Mouse (Mus musculus) heart, embryonic 14.5 days (tissue): ENCODE results near the gene Gpr180. TPM values are rescaled to one million over a fixed set of nuclear protein-coding genes. Genes with fewer than 3 reads are reported as not detected.
"Not testable (repeated sequence)": the region's sequence is repeated elsewhere in the genome, so short reads cannot be mapped to it uniquely, and the experiment has no call there.

ENCODE experiments used
- ATAC-seq: fragments of 200-750 bp; cut with Nextera tagmentation; 2 replicates; pipeline ENCODE4 v1.8.0; 2017; ENCODE audit warnings: low read depth, moderate TSS enrichment; ENCODE audit not compliant: insufficient number of reproducible peaks, insufficient read depth, low FRiP score
- H3K27ac ChIP-seq, 2 experiments: fragments of 200-500 bp in 1 of 2; fragments of 300-500 bp in 1 of 2; sonication (generic) in 1 of 2; replicated peaks in 1 of 2; 2 replicates each; pipeline ENCODE4 v1.5.1; 2012 to 2014; ENCODE audit warnings: low read depth in 2 of 2, low read length in 2 of 2, control low read depth in 1 of 2, mild to moderate bottlenecking in 1 of 2, mixed read lengths in 1 of 2; ENCODE audit not compliant: control insufficient read depth in 1 of 2, insufficient read depth in 1 of 2
- H3K27me3 ChIP-seq: fragments of 300-500 bp; sonication (generic); 2 replicates; pipeline ENCODE4 v1.6.1; 2014; ENCODE audit warnings: mild to moderate bottlenecking, low read length, control low read depth; ENCODE audit not compliant: control insufficient read depth, insufficient read depth
- H3K36me3 ChIP-seq: fragments of 300-500 bp; sonication (generic); 2 replicates; pipeline ENCODE4 v1.6.1; 2014; ENCODE audit warnings: mild to moderate bottlenecking, control low read depth, low read length, mixed read lengths; ENCODE audit not compliant: control insufficient read depth, insufficient read depth
- H3K4me1 ChIP-seq, 2 experiments: fragments of 200-500 bp in 1 of 2; fragments of 300-500 bp in 1 of 2; sonication (generic) in 1 of 2; 2 replicates each; pipeline ENCODE4 v1.6.1; 2012 to 2014; ENCODE audit warnings: low read length in 2 of 2, control low read depth in 1 of 2, mixed read lengths in 1 of 2; ENCODE audit not compliant: control insufficient read depth in 2 of 2, insufficient read depth in 2 of 2
- H3K4me2 ChIP-seq: fragments of 300-500 bp; sonication (generic); 2 replicates; pipeline ENCODE4 v1.6.1; 2014; ENCODE audit warnings: mild to moderate bottlenecking, low read length
- H3K4me3 ChIP-seq, 2 experiments: fragments of 200-500 bp in 1 of 2; fragments of 300-500 bp in 1 of 2; sonication (generic) in 1 of 2; 2 replicates each; pipeline ENCODE4 v1.5.1; 2012 to 2014; ENCODE audit warnings: low read length in 2 of 2, mild to moderate bottlenecking in 2 of 2, control low read depth in 1 of 2, low read depth in 1 of 2, moderate library complexity in 1 of 2; ENCODE audit not compliant: control insufficient read depth in 1 of 2, insufficient read depth in 1 of 2
- H3K9ac ChIP-seq: fragments of 300-500 bp; sonication (generic); 2 replicates; pipeline ENCODE4 v1.6.1; 2014; ENCODE audit warnings: mild to moderate bottlenecking, low read length
- H3K9me3 ChIP-seq: fragments of 300-500 bp; sonication (generic); 2 replicates; pipeline ENCODE4 v1.6.1; 2016; ENCODE audit warnings: low read length, control low read depth; ENCODE audit not compliant: control insufficient read depth
- WGBS: fragments of 180-500 bp; shearing (Covaris S2); extraction: QIAGEN DNeasy Blood & Tissue Kit; methylation state at CpG from one replicate; pipeline ENCODE4 v1.1.7; 2014; 5-methylcytosine and 5-hydroxymethylcytosine counted together
- polyA plus RNA-seq: library from polyadenylated mRNA; unstranded; fragments of >200 nt; fragmentation: Nextera tagmentation; extraction: Ambion mirVana; gene quantifications from 2 replicates; pipeline ENCODE4 v1.2.1, GENCODE M21; 2014

Gpr180 gene
- polyA plus RNA-seq, 1 experiment from 2014 or later = 44.0 TPM

DNA sequence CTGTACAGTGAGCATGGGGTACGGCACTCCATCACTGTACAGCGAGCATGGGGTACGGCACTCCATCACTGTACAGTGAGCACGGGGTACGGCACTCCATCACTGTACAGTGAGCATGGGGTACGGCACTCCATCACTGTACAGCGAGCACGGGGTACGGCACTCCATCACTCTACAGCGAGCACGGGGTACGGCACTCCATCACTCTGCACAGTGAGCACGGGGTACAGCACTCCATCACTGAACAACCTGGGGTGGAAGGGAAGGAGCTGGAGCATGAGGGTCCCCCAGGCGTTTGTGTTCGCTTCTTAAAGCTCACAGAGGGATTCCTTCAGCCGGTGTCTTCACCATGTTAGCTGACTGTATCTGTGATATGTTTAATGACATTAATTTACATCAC lies 19.1 kb downstream of the Gpr180 start:
- WGBS = 94% methylated on average over 16 of the region's 16 CpGs
- peaks cover 72% of the 10 kb centered on the region for H3K36me3 ChIP-seq
- ATAC-seq, H3K9me3 ChIP-seq, H3K4me1 ChIP-seq, H3K9ac ChIP-seq, H3K27me3 ChIP-seq, H3K4me2 ChIP-seq, H3K4me3 ChIP-seq, H3K27ac ChIP-seq: not testable (repeated sequence)

DNA sequence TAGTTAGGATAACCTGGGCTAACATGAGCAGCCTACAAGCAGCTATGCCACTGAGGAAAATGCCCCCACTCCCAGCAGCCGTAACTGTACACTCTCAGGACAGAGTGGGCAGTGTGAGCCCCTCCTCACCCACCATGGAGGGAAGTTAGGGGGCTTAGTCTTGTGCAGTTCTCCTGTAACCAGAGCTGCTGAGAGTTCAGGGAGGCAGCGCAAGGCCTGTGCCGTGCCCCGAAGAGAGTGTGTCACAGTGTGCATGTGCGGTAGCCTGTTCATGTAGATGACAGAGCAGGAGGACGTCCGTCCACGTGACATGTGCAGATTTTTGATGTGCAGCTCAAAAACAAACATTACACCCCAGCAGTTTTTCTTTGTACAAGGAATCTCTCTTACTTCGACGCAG lies 19.8 kb downstream of the Gpr180 start:
- H3K9me3 ChIP-seq = no peaks in the 10 kb centered on the region
- no peak overlapping the region for H3K4me2 ChIP-seq
- WGBS = 89% methylated on average over 10 of the region's 10 CpGs
- H3K4me1 ChIP-seq = no peaks in the 10 kb centered on the region; a peak in 1 of 4 replicates
- H3K27me3 ChIP-seq = no peaks in the 10 kb centered on the region
- H3K9ac ChIP-seq = no peak overlapping the region
- peaks cover 78% of the 10 kb centered on the region for H3K36me3 ChIP-seq
- H3K27ac ChIP-seq = no peak overlapping the region
- ATAC-seq = no peak
- H3K4me3 ChIP-seq = no peak overlapping the region

DNA sequence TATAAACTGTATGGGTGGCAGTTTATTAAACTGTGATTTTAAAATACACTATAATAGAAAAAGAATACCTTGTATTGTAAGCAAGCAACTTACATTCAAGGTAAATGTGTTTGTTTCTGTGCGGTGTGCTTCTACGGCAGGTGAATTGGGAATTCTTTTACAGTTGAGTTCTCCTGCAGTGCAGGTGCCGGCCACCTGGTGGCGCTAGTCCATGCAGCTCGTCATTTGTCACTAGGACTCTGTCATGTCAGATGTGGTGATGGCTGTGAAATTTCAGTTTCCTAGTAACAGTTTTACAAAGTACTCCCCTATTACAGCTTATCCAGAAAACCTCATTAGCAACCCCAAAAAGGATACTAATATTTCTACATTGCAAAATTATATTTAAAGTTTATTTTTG lies 20.2 kb downstream of the Gpr180 start:
- Histone ChIP-seq H3K4me1 (peaks cover 0 to 2% of the 10 kb centered on the region in 2 experiments; a peak in 1 of 4 replicates), H3K4me2 (no peak overlapping the region), H3K9me3 (no peaks in the 10 kb centered on the region), H3K9ac (no peak overlapping the region), H3K27me3 (no peaks in the 10 kb centered on the region), H3K36me3 (peaks cover 82% of the 10 kb centered on the region), H3K4me3 (no peak overlapping the region), H3K27ac (no peak overlapping the region)
- no peak for ATAC-seq
- WGBS = 31% methylated on average over 5 of the region's 5 CpGs

DNA sequence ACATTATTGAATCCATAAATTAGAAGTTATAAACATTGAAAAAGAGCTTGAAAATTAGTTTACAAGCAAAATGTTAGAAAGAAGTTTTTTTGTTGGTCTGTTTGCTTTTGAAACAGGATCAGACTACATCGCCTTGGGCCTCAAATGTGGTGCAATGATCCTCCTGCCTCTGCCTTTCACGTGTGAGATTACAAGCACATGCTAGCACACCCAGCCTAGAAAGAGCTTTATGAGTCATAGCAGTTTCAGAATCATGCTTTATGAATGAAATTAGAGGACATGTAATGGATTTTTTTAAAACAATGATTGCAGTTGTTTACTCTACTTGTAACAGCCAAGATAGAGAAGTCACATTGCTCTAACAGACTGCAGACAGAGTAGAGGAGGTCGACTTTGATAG lies 24.8 kb downstream of the Gpr180 start:
- peaks cover 6 to 10% of the 10 kb centered on the region in 2 experiments for H3K4me1 ChIP-seq
- peaks cover 57% of the 10 kb centered on the region for H3K36me3 ChIP-seq
- no peak overlapping the region for H3K4me3 ChIP-seq
- H3K27me3 ChIP-seq = no peaks in the 10 kb centered on the region
- ATAC-seq = no peak
- H3K9me3 ChIP-seq = no peaks in the 10 kb centered on the region
- no peak overlapping the region for H3K9ac ChIP-seq
- H3K27ac ChIP-seq = peak overlapping the region in 1 of 2 experiments; percentile 56; a peak in 1 of 4 replicates
- WGBS = 78% methylated on average over 3 of the region's 3 CpGs
- H3K4me2 ChIP-seq = no peak overlapping the region

DNA sequence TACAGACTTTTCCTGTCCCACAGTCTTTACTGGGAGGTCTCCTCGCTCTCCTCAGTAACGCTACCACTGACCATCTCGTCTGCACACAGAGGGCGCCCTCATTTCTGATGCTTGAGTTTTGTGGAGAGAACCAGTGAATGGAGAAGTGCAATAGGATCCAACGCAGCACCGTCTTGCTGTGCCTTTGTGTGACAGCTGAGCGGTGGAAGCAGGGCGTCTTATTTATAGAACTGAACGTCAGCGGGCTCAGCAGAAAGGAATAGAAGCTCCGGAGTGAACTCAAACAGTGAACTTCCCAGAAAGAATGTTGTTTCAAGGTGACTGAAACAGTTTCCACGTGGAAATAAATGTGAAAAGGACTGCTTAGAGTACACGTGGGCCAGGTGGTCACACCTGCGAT lies 25.7 kb downstream of the Gpr180 start:
- H3K9ac ChIP-seq = peak overlapping the region; percentile 59
- H3K4me2 ChIP-seq = peak overlapping the region; percentile 45
- no peaks in the 10 kb centered on the region for H3K9me3 ChIP-seq
- peak overlapping the region; percentile 56 to 70; a peak in 3 of 4 replicates for H3K27ac ChIP-seq
- peaks cover 54% of the 10 kb centered on the region for H3K36me3 ChIP-seq
- H3K27me3 ChIP-seq = no peaks in the 10 kb centered on the region
- peaks cover 6 to 10% of the 10 kb centered on the region in 2 experiments for H3K4me1 ChIP-seq
- WGBS = 35% methylated on average over 14 of the region's 14 CpGs
- no peak for ATAC-seq
- no peak overlapping the region for H3K4me3 ChIP-seq

DNA sequence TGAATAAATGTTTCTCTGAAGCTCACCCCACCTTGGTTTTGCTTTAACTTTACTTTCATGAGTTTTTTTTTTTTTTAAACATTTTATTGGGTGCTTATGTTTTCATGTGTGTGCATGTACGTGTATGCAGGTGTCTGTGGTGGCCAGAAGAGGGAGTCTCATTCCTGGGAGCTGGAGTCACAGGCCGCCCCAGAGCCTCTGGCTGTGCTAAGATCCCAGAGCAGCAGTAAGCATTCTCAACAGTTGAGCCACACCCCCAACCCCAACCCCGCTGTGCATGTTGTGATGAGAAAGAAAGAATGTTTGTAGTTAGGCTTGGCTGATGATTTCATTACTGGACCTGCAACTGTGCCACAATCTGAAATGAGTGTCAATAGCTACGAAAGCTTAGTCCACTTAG lies 31.8 kb downstream of the Gpr180 start:
- H3K4me2 ChIP-seq = no peak overlapping the region
- no peak for ATAC-seq
- 97% methylated on average over 4 of the region's 4 CpGs for WGBS
- H3K9me3 ChIP-seq = 0 out of 2 replicates have a peak, but pooled peaks cover 4% of the 10 kb centered on the region
- no peak overlapping the region for H3K27ac ChIP-seq
- H3K4me3 ChIP-seq = no peak overlapping the region
- H3K36me3 ChIP-seq = peaks cover 17% of the 10 kb centered on the region
- H3K9ac ChIP-seq = no peak overlapping the region
- 0 out of 4 replicates have a peak, but pooled peaks cover 0 to 2% of the 10 kb centered on the region in 2 experiments for H3K4me1 ChIP-seq
- no peaks in the 10 kb centered on the region for H3K27me3 ChIP-seq

DNA sequence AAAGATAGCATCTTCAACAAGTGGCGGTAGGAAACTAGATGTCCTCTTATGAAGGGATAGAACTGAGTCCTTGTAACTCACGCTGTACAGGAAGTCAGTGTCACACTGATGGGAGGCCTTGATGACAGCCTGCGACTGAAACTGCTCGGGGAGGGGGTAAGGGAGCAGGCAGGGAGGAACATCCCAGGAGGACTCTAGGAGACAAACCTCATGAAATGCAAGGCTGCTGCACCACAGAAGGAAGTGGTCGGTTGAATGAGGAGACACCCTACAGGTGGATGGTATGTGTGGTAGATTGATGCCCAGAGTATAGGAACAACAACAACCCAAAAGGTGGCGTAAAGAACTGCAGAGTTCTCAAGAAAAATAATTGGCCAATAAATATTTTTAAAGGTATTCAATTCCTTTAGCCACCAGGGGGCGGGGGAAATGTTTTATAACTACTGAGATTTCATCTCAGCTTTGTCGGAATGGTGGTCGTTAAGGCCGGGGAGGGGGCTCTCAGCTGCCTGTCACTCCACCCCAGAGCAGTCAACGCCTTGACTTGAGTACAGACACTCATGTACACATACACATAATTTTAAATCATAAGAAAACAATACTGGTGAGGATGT lies 36.7 kb downstream of the Gpr180 start:
- 62% methylated on average over 11 of the region's 11 CpGs for WGBS
- ATAC-seq = no peak
- H3K4me3 ChIP-seq = no peak overlapping the region
- H3K27me3 ChIP-seq = no peaks in the 10 kb centered on the region
- H3K9ac ChIP-seq = no peak overlapping the region
- H3K9me3 ChIP-seq = 0 out of 2 replicates have a peak, but pooled peaks cover 1% of the 10 kb centered on the region
- peaks cover 0 to 2% of the 10 kb centered on the region in 2 experiments; a peak in 1 of 4 replicates for H3K4me1 ChIP-seq
- H3K4me2 ChIP-seq = no peak overlapping the region
- H3K36me3 ChIP-seq = peaks cover 13% of the 10 kb centered on the region
- no peak overlapping the region for H3K27ac ChIP-seq
